Mouse (Mus musculus) cortical plate, adult 2 months (tissue): ENCODE measurements around the gene Dab2ip.

Experiments used
- CTCF ChIP-seq: fragments of 200-500 bp; IDR thresholded peaks from 2 replicates; pipeline ENCODE4 v1.5.1; 2011; ENCODE audit warnings: mild to moderate bottlenecking, control low read depth, low read length; ENCODE audit not compliant: insufficient read depth; ENCODE audit errors: extremely low read depth
- POLR2A ChIP-seq: fragments of 200-500 bp; IDR thresholded peaks from 2 replicates; pipeline ENCODE4 v1.6.1; 2011; ENCODE audit warnings: mild to moderate bottlenecking, low read length, control low read depth; ENCODE audit not compliant: insufficient read depth; ENCODE audit errors: extremely low read depth

- TF ChIP-seq CTCF (no peak), POLR2A (no peak)
Measured at GRCm38 (mm10) chr2:35737467-35738027, 179.5 kb downstream of the Dab2ip start.
